Mouse (Mus musculus) frontal cortex, postnatal 25 days (tissue): Measurements from ENCODE around the gene Iqcf5.
A peak's percentile ranks its signal among the peaks of the same experiment; 100 is the strongest.

ENCODE experiments used
- DNase-seq, 2 experiments: peaks; one replicate each; pipeline ENCODE4 v3.0.0; 2022; ENCODE audit warnings: low spot score in 2 of 2

Iqcf5 gene

GRCm38 (mm10) chr9:106514273-106514672 lies at the start of gene Iqcf5:
Gene Iqcf5 (plus strand): TSS chr9:106514573.
- no peak for DNase-seq

- no peak for DNase-seq
Measured at GRCm38 (mm10) chr9:106464751-106465541, 49.4 kb upstream of the Iqcf5 start.

DNA sequence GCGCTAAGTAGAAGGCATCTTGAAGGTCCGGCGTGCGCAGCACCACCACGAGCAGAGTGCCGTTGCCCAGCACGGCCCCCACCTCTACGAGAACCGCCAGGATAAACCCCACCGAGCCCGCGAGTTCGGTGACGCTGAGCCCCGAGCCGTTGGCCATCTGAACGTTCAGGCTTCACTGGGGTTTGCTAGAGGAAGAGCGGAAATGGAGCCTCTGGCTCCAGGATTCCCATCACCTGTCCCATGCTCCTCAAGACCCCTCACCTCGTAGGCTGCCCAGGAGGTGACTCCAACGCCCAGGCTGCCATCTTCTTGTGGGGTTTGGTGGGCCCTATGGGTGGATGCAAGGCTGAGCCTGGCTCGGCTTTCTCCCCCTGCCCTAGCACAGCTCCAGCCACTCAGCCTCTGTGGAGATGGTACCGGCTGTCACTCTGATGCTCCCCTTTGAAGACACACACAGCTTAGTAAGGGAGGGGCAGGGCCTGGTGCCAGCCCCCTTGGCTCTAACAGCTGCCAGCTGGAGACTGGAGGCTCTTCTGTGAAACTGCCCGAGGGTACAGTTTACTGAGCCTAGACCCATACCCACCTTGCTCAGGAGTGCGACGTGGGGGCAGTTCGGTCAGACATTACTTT lies 48.7 kb upstream of the Iqcf5 start, which contains the start of gene Gpr62:
Gpr62 (minus strand) TSS at position 368 of the 630 bp plus-strand sequence.
- DNase-seq = no peak

DNA sequence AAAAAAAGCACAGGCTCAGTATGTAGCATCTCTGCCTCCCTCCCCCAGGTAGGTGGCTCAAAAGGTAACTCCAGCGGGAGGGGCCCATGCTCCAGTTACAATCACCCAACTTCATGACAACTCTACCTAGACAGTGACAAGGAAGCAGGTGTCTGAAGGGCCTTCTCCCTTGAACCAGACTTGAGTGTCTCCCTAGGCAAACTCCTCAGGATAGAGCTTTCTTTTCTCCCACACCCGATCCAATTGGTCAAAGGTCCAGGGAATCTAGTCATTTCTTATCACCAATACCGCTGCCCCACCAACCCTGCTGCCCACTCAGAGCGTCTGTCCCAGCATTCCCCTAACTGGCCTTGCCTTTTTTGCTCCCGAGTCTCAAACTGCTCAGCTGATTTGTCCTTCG lies 47.7 kb upstream of the Iqcf5 start:
- no peak for DNase-seq

DNA sequence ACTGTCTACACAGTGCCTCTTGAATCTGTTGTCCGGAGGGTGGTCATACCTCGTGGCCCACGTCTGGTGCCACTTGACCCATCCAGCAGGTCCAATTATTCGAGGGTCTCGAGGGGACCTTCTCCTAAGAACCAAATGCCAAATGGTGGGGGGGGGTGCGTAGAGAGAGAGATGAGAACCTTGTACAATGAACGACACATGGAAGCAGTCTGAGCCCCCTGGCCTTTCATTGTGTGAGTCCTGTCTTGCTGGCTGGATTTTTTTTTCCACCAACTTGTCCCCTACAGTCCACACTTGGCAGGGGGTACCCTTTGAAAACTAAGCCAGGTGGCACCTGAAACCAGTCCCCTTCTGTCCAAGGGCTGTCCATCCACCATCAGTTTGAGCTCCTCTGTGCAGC lies 46.6 kb upstream of the Iqcf5 start:
- DNase-seq = no peak

DNA sequence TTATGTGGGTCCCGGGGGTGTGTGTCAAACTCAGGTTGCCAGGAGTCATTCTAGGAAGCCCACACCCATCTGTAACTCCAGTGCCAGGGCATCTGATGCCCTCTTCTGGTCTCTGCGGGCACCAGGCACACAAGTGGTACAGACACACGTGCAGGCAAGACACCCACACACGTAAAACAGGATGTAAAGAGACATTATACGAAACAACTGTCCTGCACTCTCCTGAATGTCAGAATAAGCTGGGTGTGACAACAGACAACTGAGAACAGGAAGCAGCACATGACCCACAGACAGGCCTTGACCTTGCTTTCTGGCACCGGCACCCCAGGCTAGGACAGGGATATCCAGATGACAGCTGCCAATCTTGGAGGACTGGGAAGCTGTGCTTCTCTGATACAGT lies 45.1 kb upstream of the Iqcf5 start:
- no peak for DNase-seq

- DNase-seq = no peak
Measured at GRCm38 (mm10) chr9:106469776-106470175, 44.6 kb upstream of the Iqcf5 start.

GRCm38 (mm10) chr9:106470991-106471750 lies 43.2 kb upstream of the Iqcf5 start:
- no peak for DNase-seq

DNA sequence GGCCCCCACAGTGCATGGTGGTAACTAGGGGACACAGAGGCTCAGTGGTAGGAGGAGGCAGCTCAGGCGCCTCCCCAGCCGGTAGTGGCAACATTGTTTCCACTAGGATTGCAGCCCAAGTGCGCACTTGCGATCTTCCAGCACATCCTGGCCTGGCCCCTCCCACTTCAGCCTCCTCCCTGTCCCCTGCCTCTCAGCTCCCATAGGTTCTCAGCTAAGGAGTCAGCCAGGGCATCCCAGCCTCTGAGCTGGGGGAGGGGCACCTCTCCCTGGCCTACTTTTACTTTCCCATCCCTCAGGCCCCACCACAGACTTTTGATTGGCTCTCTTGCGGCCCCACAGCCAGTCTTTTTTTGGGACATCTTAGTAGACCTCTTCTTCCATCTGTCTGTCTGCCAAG lies 42.5 kb upstream of the Iqcf5 start:
- peak in 1 of 2 experiments; percentile 17 for DNase-seq

GRCm38 (mm10) chr9:106472321-106472720 lies 42.1 kb upstream of the Iqcf5 start:
- peak in 1 of 2 experiments; percentile 3 for DNase-seq

DNA sequence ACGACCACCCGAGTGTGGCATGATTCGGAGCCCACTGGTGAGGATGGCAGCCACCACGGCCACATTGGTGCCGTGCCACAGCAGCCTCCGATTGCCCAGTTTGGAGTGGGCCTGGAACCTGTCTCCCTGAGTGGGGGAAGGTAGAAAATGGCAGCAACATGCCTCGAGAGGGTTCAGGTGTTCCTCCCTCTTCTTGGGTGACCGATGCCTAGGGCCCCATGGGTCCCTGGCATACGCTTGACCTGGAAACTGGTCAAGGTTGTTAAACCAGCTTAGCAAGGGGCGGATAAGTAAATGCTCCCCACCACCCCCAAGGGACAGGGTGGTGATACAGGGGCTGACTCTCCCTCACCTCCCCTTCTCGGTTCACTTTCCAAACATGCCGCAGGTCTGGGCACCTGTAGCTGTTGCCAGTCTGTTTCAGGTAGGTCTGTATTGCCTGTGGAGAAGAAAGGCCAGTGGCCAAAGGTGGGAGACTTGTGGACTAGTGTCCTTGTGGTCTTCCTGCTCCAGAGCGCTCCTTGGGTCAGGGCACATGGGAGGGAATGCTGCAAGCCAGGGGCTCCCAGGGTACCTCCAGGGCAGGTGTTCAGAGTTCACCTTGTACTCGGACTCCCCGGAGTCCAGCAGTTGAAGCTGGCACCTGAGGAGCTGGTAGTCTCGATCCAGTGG lies 41.2 kb upstream of the Iqcf5 start:
- peak; percentile 1 to 5 for DNase-seq

- peak; percentile 3 to 4 for DNase-seq
Measured at GRCm38 (mm10) chr9:106473753-106474105, 40.6 kb upstream of the Iqcf5 start.

DNA sequence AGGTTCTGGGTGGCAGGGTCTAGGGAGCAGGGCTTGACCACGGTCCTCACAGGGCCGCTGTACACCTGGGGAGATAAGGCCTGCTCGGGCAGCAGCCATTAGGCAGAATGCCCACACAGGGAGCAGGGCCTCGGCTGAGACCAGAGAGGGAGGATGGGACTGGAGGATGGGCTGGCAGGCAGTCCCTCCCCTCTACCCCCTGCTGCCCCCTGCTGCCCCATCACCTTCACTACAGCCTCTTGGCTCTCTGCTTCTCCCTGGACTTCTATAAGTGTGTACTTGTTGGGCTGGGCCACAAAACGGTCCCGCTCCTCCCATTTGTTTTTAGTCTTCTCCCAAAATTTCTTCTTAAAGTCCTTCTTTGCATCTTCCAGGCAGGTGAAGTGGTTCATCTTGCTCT lies 39.9 kb upstream of the Iqcf5 start:
- DNase-seq = peak; percentile 22 to 46

- DNase-seq = peak; percentile 2 to 9
Measured at GRCm38 (mm10) chr9:106475046-106475445, 39.3 kb upstream of the Iqcf5 start.

GRCm38 (mm10) chr9:106475663-106476001 lies 38.7 kb upstream of the Iqcf5 start, which contains the start of gene Rrp9:
Gene Rrp9 (plus strand): TSS chr9:106475963.
- DNase-seq = no peak

GRCm38 (mm10) chr9:106476002-106476923 lies 38.1 kb upstream of the Iqcf5 start:
- DNase-seq = peak; percentile 9 to 23

- peak; percentile 97 to 98 for DNase-seq
Measured at GRCm38 (mm10) chr9:106476924-106477484, 37.4 kb upstream of the Iqcf5 start, which contains the start of gene Parp3. Gene Parp3 (minus strand): TSS chr9:106476949.

GRCm38 (mm10) chr9:106477649-106478048 lies 36.7 kb upstream of the Iqcf5 start:
- no peak for DNase-seq

- DNase-seq = peak in 1 of 2 experiments; percentile 4
Measured at GRCm38 (mm10) chr9:106478101-106478500, 36.3 kb upstream of the Iqcf5 start.

- DNase-seq = peak in 1 of 2 experiments; percentile 3
Measured at GRCm38 (mm10) chr9:106480541-106480940, 33.8 kb upstream of the Iqcf5 start.
